Mouse (Mus musculus): ENCODE results near the gene Lrrc14b. TPM values are rescaled to one million over a fixed set of nuclear protein-coding genes. Genes with fewer than 3 reads are reported as not detected.

Gene Lrrc14b
- polyA plus RNA-seq, 1 experiment from 2014 or later, result 14.7 TPM

GRCm38 (mm10) chr13:74316386-74316785 is 47.4 kb downstream of the Lrrc14b start:
- Histone ChIP-seq H3K27ac (ENCODE audit: low read length) (peak overlapping the region; percentile 77), H3K4me1 (ENCODE audit: control insufficient read depth, insufficient read depth, low read length) (peaks cover 10% of the 10 kb centered on the region), H3K4me2 (ENCODE audit: low read depth, low read length) (peak overlapping the region; percentile 89), H3K27me3 (ENCODE audit: control insufficient read depth, insufficient read depth, low read length) (no peaks in the 10 kb centered on the region), H3K9ac (ENCODE audit: low read length) (peak overlapping the region; percentile 90), H3K4me3 (ENCODE audit: low read length) (peak overlapping the region; percentile 63), H3K9me3 (replicated peaks; ENCODE audit: control insufficient read depth, low read length) (no peaks in the 10 kb centered on the region), H3K36me3 (ENCODE audit: control insufficient read depth, insufficient read depth) (peaks cover 12% of the 10 kb centered on the region)
- 24% methylated on average over 4 of the region's 4 CpGs for WGBS
- ATAC-seq (replicated peaks; ENCODE audit: extremely low read depth, insufficient read depth, low FRiP score), result no peak

DNA sequence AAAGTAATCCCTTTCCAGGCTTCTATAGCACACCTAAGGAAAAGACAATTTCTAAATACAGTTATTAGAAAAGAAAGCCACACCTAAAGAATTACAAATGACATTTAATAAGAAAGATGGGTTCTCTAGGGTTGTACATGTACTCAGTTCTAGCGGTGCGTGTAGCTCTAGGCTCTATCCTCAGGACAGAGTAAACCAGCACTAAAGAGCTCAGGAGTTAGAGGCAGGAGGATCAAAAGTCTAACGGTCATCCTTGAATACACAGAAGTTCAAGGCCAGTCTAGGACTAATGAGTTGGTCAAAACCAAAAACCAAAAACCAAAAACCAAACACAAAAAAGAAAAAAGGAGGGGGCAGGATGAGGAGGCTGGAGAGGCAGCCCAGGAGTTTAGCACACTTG is 49.2 kb downstream of the Lrrc14b start:
- H3K27ac ChIP-seq (ENCODE audit: low read length), result no peak overlapping the region
- H3K9ac ChIP-seq (ENCODE audit: low read length), result no peak overlapping the region
- H3K27me3 ChIP-seq (ENCODE audit: control insufficient read depth, insufficient read depth, low read length), result no peaks in the 10 kb centered on the region
- 95% methylated on average over 3 of the region's 3 CpGs for WGBS
- no peaks in the 10 kb centered on the region for H3K9me3 ChIP-seq (replicated peaks; ENCODE audit: control insufficient read depth, low read length)
- H3K4me3 ChIP-seq (ENCODE audit: low read length), result no peak overlapping the region
- H3K4me1 ChIP-seq (ENCODE audit: control insufficient read depth, insufficient read depth, low read length), result peaks cover 10% of the 10 kb centered on the region
- no peak overlapping the region for H3K4me2 ChIP-seq (ENCODE audit: low read depth, low read length)
- peaks cover 12% of the 10 kb centered on the region for H3K36me3 ChIP-seq (ENCODE audit: control insufficient read depth, insufficient read depth)
- no peak for ATAC-seq (replicated peaks; ENCODE audit: extremely low read depth, insufficient read depth, low FRiP score)

MicroRNAs within 50 kb of the gene (microRNA counts, 519-probe panel; counts per million panel counts)
- microRNA mmu-miR-692, result not detected

Small RNA genes lying within 50 kb of the gene (microRNA-seq; reads per million reads assigned to microRNA genes)
- gene Mir692-3, result not detected

Other genes starting within 250 kb of the Lrrc14b start
- 0.22 TPM in 1 of 2 replicates, not detected in the other for gene Slc9a3, start 242.5 kb downstream of the Lrrc14b start, polyA plus RNA-seq (2015; fragmentation: Nextera tagmentation; extraction: Ambion mirVana)
- 61.9 and 65.7 TPM in 2 replicates for gene Exoc3, start 155.3 kb downstream of the Lrrc14b start, polyA plus RNA-seq (2015; fragmentation: Nextera tagmentation; extraction: Ambion mirVana)
- gene Ahrr, start 71.7 kb downstream of the Lrrc14b start, polyA plus RNA-seq (2015; fragmentation: Nextera tagmentation; extraction: Ambion mirVana), result 1.4 and 1.5 TPM in 2 replicates
- 91.5 and 105 TPM in 2 replicates for gene Pdcd6, start 46.4 kb downstream of the Lrrc14b start, polyA plus RNA-seq (2015; fragmentation: Nextera tagmentation; extraction: Ambion mirVana)
- gene Sdha, start 13.7 kb downstream of the Lrrc14b start, polyA plus RNA-seq (2015; fragmentation: Nextera tagmentation; extraction: Ambion mirVana), result 727 and 827 TPM in 2 replicates
- 40.8 and 49.0 TPM in 2 replicates for gene Ccdc127, start 13.7 kb downstream of the Lrrc14b start, polyA plus RNA-seq (2015; fragmentation: Nextera tagmentation; extraction: Ambion mirVana)
- 4.3 and 4.5 TPM in 2 replicates for gene Zfp72, start 26.8 kb upstream of the Lrrc14b start, polyA plus RNA-seq (2015; fragmentation: Nextera tagmentation; extraction: Ambion mirVana)
- 44.8 and 196 TPM in 2 replicates for gene Ftl1-ps1, start 35.7 kb upstream of the Lrrc14b start, polyA plus RNA-seq (2015; fragmentation: Nextera tagmentation; extraction: Ambion mirVana)
- gene Zfp825, start 130.0 kb upstream of the Lrrc14b start, polyA plus RNA-seq (2015; fragmentation: Nextera tagmentation; extraction: Ambion mirVana), result 15.0 and 18.3 TPM in 2 replicates